Mouse (Mus musculus) embryonic facial prominence, embryonic 14.5 days (tissue): Measurements from ENCODE around the gene Sesn1. TPM values are rescaled to one million over a fixed set of nuclear protein-coding genes. Genes with fewer than 3 reads are reported as not detected.

Experiments used
- ATAC-seq: fragments of 200-750 bp; cut with Nextera tagmentation; 2 replicates; pipeline ENCODE4 v1.8.0; 2017; ENCODE audit warnings: low read depth, moderate number of reproducible peaks, moderate TSS enrichment
- DNase-seq: peaks from one replicate; pipeline ENCODE4 v3.0.0-alpha.2; 2015; ENCODE audit warnings: low spot score
- H3K27ac ChIP-seq: fragments of 300-500 bp; sonication (generic); replicated peaks from 2 replicates; pipeline ENCODE4 v1.5.1; 2014; ENCODE audit warnings: low read depth, mild to moderate bottlenecking, low read length, moderate library complexity
- H3K27me3 ChIP-seq: fragments of 300-500 bp; sonication (generic); replicated peaks from 2 replicates; pipeline ENCODE4 v1.6.1; 2014; ENCODE audit warnings: low read length; ENCODE audit not compliant: control insufficient read depth, insufficient read depth
- H3K36me3 ChIP-seq: fragments of 300-500 bp; sonication (generic); 2 replicates; pipeline ENCODE4 v1.6.1; 2014; ENCODE audit warnings: low read length, mixed read lengths; ENCODE audit not compliant: control insufficient read depth, insufficient read depth
- H3K4me1 ChIP-seq: fragments of 300-500 bp; sonication (generic); 2 replicates; pipeline ENCODE4 v1.6.1; 2014; ENCODE audit warnings: antibody characterized with exemption, low read length; ENCODE audit not compliant: control insufficient read depth, insufficient read depth
- H3K4me2 ChIP-seq: fragments of 300-500 bp; sonication (generic); 2 replicates; pipeline ENCODE4 v1.6.1; 2014; ENCODE audit warnings: low read depth, mild to moderate bottlenecking, low read length, moderate library complexity, mixed read lengths
- H3K4me3 ChIP-seq: fragments of 300-500 bp; sonication (generic); 2 replicates; pipeline ENCODE4 v1.5.1; 2014; ENCODE audit warnings: low read depth, mild to moderate bottlenecking, low read length
- H3K9ac ChIP-seq: fragments of 300-500 bp; sonication (generic); 2 replicates; pipeline ENCODE4 v1.6.1; 2014; ENCODE audit warnings: low read depth, mild to moderate bottlenecking, low read length, moderate library complexity, mixed read lengths
- H3K9me3 ChIP-seq: fragments of 300-500 bp; sonication (generic); 2 replicates; pipeline ENCODE4 v1.6.1; 2016; ENCODE audit warnings: low read length; ENCODE audit not compliant: control insufficient read depth
- WGBS: fragments of 180-500 bp; shearing (Covaris S2); extraction: QIAGEN DNeasy Blood & Tissue Kit; methylation state at CpG from one replicate; pipeline ENCODE4 v1.1.7; 2014; 5-methylcytosine and 5-hydroxymethylcytosine counted together
- polyA plus RNA-seq: library from polyadenylated mRNA; unstranded; fragments of >200 nt; fragmentation: Nextera tagmentation; extraction: Ambion mirVana; gene quantifications from 2 replicates; pipeline ENCODE4 v1.2.1, GENCODE M21; 2014

The Sesn1 gene
- polyA plus RNA-seq, 1 experiment from 2014 or later = 52.0 TPM

- WGBS = 95% methylated on average over 4 of the region's 4 CpGs
- H3K27me3 ChIP-seq = no peaks in the 10 kb centered on the region
- H3K4me1 ChIP-seq = no peaks in the 10 kb centered on the region
- no peak for ATAC-seq
- no peak overlapping the region for H3K9ac ChIP-seq
- no peaks in the 10 kb centered on the region for H3K36me3 ChIP-seq
- H3K4me3 ChIP-seq = no peak overlapping the region
- no peaks in the 10 kb centered on the region for H3K9me3 ChIP-seq
- H3K4me2 ChIP-seq = no peak overlapping the region
- H3K27ac ChIP-seq = no peak overlapping the region
- no peak for DNase-seq
These were observed 29.2 kb downstream of the Sesn1 start for GRCm38 (mm10) chr10:41838911-41839310.

GRCm38 (mm10) chr10:41847737-41848136, 38.0 kb downstream of the Sesn1 start:
- Histone ChIP-seq H3K36me3 (no peaks in the 10 kb centered on the region), H3K27ac (no peak overlapping the region), H3K27me3 (no peaks in the 10 kb centered on the region), H3K4me2 (no peak overlapping the region), H3K4me3 (no peak overlapping the region), H3K4me1 (no peaks in the 10 kb centered on the region), H3K9ac (no peak overlapping the region), H3K9me3 (no peaks in the 10 kb centered on the region)
- DNase-seq (no peak), ATAC-seq (no peak)
- 95% methylated on average over 8 of the region's 8 CpGs for WGBS

GRCm38 (mm10) chr10:41848721-41849120, 39.0 kb downstream of the Sesn1 start:
- H3K9ac ChIP-seq = no peak overlapping the region
- H3K4me3 ChIP-seq = no peak overlapping the region
- no peaks in the 10 kb centered on the region for H3K4me1 ChIP-seq
- H3K4me2 ChIP-seq = no peak overlapping the region
- DNase-seq (no peak), ATAC-seq (no peak)
- H3K36me3 ChIP-seq = no peaks in the 10 kb centered on the region
- no peaks in the 10 kb centered on the region for H3K27me3 ChIP-seq
- H3K27ac ChIP-seq = no peak overlapping the region
- H3K9me3 ChIP-seq = no peaks in the 10 kb centered on the region
- WGBS = 40% methylated on average over 2 of the region's 2 CpGs

GRCm38 (mm10) chr10:41859820-41860219, 50.1 kb downstream of the Sesn1 start:
- Histone ChIP-seq H3K27me3 (no peaks in the 10 kb centered on the region), H3K4me2 (no peak overlapping the region), H3K9me3 (no peaks in the 10 kb centered on the region), H3K4me3 (no peak overlapping the region), H3K4me1 (peaks cover 5% of the 10 kb centered on the region; the same call in 1 of the 2 replicates), H3K9ac (no peak overlapping the region), H3K36me3 (no peaks in the 10 kb centered on the region), H3K27ac (no peak overlapping the region)
- no peak for ATAC-seq
- DNase-seq = no peak

GRCm38 (mm10) chr10:41860275-41860688, 50.5 kb downstream of the Sesn1 start:
- Histone ChIP-seq H3K9ac (no peak overlapping the region), H3K4me2 (no peak overlapping the region), H3K27ac (no peak overlapping the region), H3K4me3 (no peak overlapping the region), H3K9me3 (no peaks in the 10 kb centered on the region), H3K4me1 (peaks cover 5% of the 10 kb centered on the region; the same call in 1 of the 2 replicates), H3K36me3 (no peaks in the 10 kb centered on the region), H3K27me3 (no peaks in the 10 kb centered on the region)
- ATAC-seq (peak; percentile 18; the same call in 1 of the 2 replicates), DNase-seq (no peak)
- WGBS = 57% methylated on average over 2 of the region's 2 CpGs

- Histone ChIP-seq H3K9me3 (no peaks in the 10 kb centered on the region), H3K4me3 (no peak overlapping the region), H3K27ac (no peak overlapping the region), H3K27me3 (no peaks in the 10 kb centered on the region), H3K4me2 (no peak overlapping the region), H3K9ac (no peak overlapping the region), H3K4me1 (peaks cover 17% of the 10 kb centered on the region), H3K36me3 (no peaks in the 10 kb centered on the region)
- DNase-seq (no peak), ATAC-seq (no peak)
- WGBS = 68% methylated on average over 2 of the region's 2 CpGs
These were observed 53.3 kb downstream of the Sesn1 start for GRCm38 (mm10) chr10:41863053-41863452.

GRCm38 (mm10) chr10:41866069-41866837, 56.5 kb downstream of the Sesn1 start:
- Histone ChIP-seq H3K4me1 (peaks cover 12% of the 10 kb centered on the region), H3K4me3 (no peak overlapping the region), H3K9ac (no peak overlapping the region), H3K9me3 (no peaks in the 10 kb centered on the region), H3K4me2 (no peak overlapping the region), H3K36me3 (no peaks in the 10 kb centered on the region), H3K27me3 (no peaks in the 10 kb centered on the region), H3K27ac (peak overlapping the region; percentile 61)
- ATAC-seq (peak; percentile 75), DNase-seq (peak; percentile 88)
- WGBS = 28% methylated on average over 3 of the region's 3 CpGs

GRCm38 (mm10) chr10:41866838-41867154, 57.1 kb downstream of the Sesn1 start:
- H3K4me1 ChIP-seq = peaks cover 12% of the 10 kb centered on the region
- peak overlapping the region; percentile 34 for H3K27ac ChIP-seq
- H3K36me3 ChIP-seq = no peaks in the 10 kb centered on the region
- no peak overlapping the region for H3K4me2 ChIP-seq
- no peak overlapping the region for H3K4me3 ChIP-seq
- no peak for DNase-seq
- no peak for ATAC-seq
- H3K9ac ChIP-seq = no peak overlapping the region
- H3K27me3 ChIP-seq = no peaks in the 10 kb centered on the region
- no peaks in the 10 kb centered on the region for H3K9me3 ChIP-seq

- Histone ChIP-seq H3K4me2 (no peak overlapping the region), H3K9ac (no peak overlapping the region), H3K4me1 (peaks cover 12% of the 10 kb centered on the region), H3K27me3 (no peaks in the 10 kb centered on the region), H3K36me3 (no peaks in the 10 kb centered on the region), H3K9me3 (no peaks in the 10 kb centered on the region), H3K4me3 (no peak overlapping the region), H3K27ac (no peak overlapping the region)
- no peak for DNase-seq
- ATAC-seq = no peak
- WGBS = 78% methylated on average over 5 of the region's 5 CpGs
These were observed 58.2 kb downstream of the Sesn1 start for GRCm38 (mm10) chr10:41867956-41868355.
